Mouse (Mus musculus) liver, embryonic 14.5 days (tissue): ENCODE measurements around the gene Atrip.

Experiments used
- CTCF ChIP-seq: IDR thresholded peaks from 2 replicates; pipeline ENCODE4 v1.5.1; 2016; ENCODE audit warnings: antibody characterized with exemption, low read depth, control low read depth
- EP300 ChIP-seq: IDR thresholded peaks from 2 replicates; pipeline ENCODE4 v1.6.1; 2016; ENCODE audit warnings: antibody characterized with exemption, low read depth

DNA sequence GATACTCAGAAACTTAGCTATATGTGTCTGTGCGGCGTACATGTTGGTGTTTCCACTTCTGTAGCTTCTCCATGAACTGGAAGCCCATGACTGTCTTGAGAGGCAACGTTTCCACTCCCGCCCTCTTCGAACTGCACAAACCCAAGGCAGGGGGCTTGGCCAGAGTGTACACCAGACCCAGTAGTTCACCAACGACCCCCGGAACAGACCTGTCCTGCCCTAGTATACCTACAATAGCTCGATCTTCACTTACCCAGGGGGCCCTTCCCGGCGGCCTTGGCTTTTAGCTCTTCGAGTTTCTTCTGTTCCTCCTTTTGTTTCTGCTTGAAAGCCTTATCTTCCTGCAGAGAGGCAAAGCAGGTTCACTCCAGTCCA, 7.8 kb upstream of the Atrip start:
- TF ChIP-seq CTCF (no peak), EP300 (no peak)
